Mouse (Mus musculus) 3134 (cell line): ENCODE data around the gene Kank2.

ENCODE experiments used
- DNase-seq: peaks from one replicate; pipeline ENCODE4 v3.0.0-alpha.2; 2011; ENCODE audit warnings: low spot score; ENCODE audit not compliant: insufficient read length; ENCODE audit errors: extremely low read depth

Kank2 gene

GRCm38 (mm10) chr9:21754003-21754402 lies 44.5 kb downstream of the Kank2 start:
- DNase-seq: peak; percentile 93

GRCm38 (mm10) chr9:21752252-21752792 lies 46.2 kb downstream of the Kank2 start:
- peak; percentile 78 for DNase-seq

- peak; percentile 82 for DNase-seq
Observed at GRCm38 (mm10) chr9:21751347-21751746, 47.2 kb downstream of the Kank2 start.

- no peak for DNase-seq
Observed at GRCm38 (mm10) chr9:21750370-21750769, 48.2 kb downstream of the Kank2 start.

GRCm38 (mm10) chr9:21749382-21750118 lies 49.0 kb downstream of the Kank2 start:
- DNase-seq: no peak

GRCm38 (mm10) chr9:21748491-21748890 lies 50.1 kb downstream of the Kank2 start:
- peak; percentile 39 for DNase-seq

GRCm38 (mm10) chr9:21748033-21748432 lies 50.5 kb downstream of the Kank2 start:
- peak; percentile 15 for DNase-seq

- DNase-seq: no peak
Observed at GRCm38 (mm10) chr9:21747238-21747774, 51.2 kb downstream of the Kank2 start.

GRCm38 (mm10) chr9:21741514-21741913 lies 57.0 kb downstream of the Kank2 start:
- DNase-seq: no peak

GRCm38 (mm10) chr9:21740427-21740826 lies 58.1 kb downstream of the Kank2 start:
- no peak for DNase-seq

GRCm38 (mm10) chr9:21738776-21739175 lies 59.8 kb downstream of the Kank2 start:
- no peak for DNase-seq

GRCm38 (mm10) chr9:21737188-21737587 lies 61.4 kb downstream of the Kank2 start:
- no peak for DNase-seq

GRCm38 (mm10) chr9:21736580-21736979 lies 62.0 kb downstream of the Kank2 start:
- no peak for DNase-seq

- no peak for DNase-seq
Observed at GRCm38 (mm10) chr9:21735126-21735525, 63.4 kb downstream of the Kank2 start.

- no peak for DNase-seq
Observed at GRCm38 (mm10) chr9:21733989-21734388, 64.6 kb downstream of the Kank2 start.

GRCm38 (mm10) chr9:21733446-21733845 lies 65.1 kb downstream of the Kank2 start:
- no peak for DNase-seq

GRCm38 (mm10) chr9:21732288-21732687 lies 66.3 kb downstream of the Kank2 start:
- DNase-seq: no peak

- peak; percentile 91 for DNase-seq
Observed at GRCm38 (mm10) chr9:21729264-21729663, 69.3 kb downstream of the Kank2 start.

- DNase-seq: no peak
Observed at GRCm38 (mm10) chr9:21728261-21728832, 70.2 kb downstream of the Kank2 start.

- no peak for DNase-seq
Observed at GRCm38 (mm10) chr9:21726218-21726975, 72.1 kb downstream of the Kank2 start.
